Mouse (Mus musculus) kidney, embryonic 14.5 days (tissue): ENCODE results near the gene Gpn3. TPM values are rescaled to one million over a fixed set of nuclear protein-coding genes. Genes with fewer than 3 reads are reported as not detected.

ENCODE experiments used
- ATAC-seq: fragments of 200-750 bp; cut with Nextera tagmentation; 2 replicates; pipeline ENCODE4 v1.8.0; 2017; ENCODE audit warnings: moderate number of reproducible peaks, mild to moderate bottlenecking, moderate TSS enrichment, moderate library complexity; ENCODE audit not compliant: low FRiP score, low TSS enrichment
- H3K27ac ChIP-seq: fragments of 300-500 bp; sonication (generic); 2 replicates; pipeline ENCODE4 v1.5.1; 2014; ENCODE audit warnings: low read depth, mild to moderate bottlenecking, low read length, moderate library complexity, mixed read lengths
- H3K27me3 ChIP-seq: fragments of 300-500 bp; sonication (generic); 2 replicates; pipeline ENCODE4 v1.6.1; 2014; ENCODE audit warnings: mild to moderate bottlenecking, low read length; ENCODE audit not compliant: control insufficient read depth, insufficient read depth
- H3K36me3 ChIP-seq: fragments of 300-500 bp; sonication (generic); 2 replicates; pipeline ENCODE4 v1.6.1; 2014; ENCODE audit warnings: low read length, mixed read lengths; ENCODE audit not compliant: control insufficient read depth, insufficient read depth
- H3K4me1 ChIP-seq: fragments of 300-500 bp; sonication (generic); 2 replicates; pipeline ENCODE4 v1.6.1; 2014; ENCODE audit warnings: low read length, mixed read lengths; ENCODE audit not compliant: control insufficient read depth, insufficient read depth
- H3K4me2 ChIP-seq: fragments of 300-500 bp; sonication (generic); replicated peaks from 2 replicates; pipeline ENCODE4 v1.6.1; 2014; ENCODE audit warnings: low read depth, mild to moderate bottlenecking, low read length
- H3K4me3 ChIP-seq: fragments of 300-500 bp; sonication (generic); 2 replicates; pipeline ENCODE4 v1.5.1; 2014; ENCODE audit warnings: mild to moderate bottlenecking, low read length
- H3K9ac ChIP-seq: fragments of 300-500 bp; sonication (generic); 2 replicates; pipeline ENCODE4 v1.6.1; 2014; ENCODE audit warnings: low read depth, mild to moderate bottlenecking, low read length, moderate library complexity
- H3K9me3 ChIP-seq: fragments of 300-500 bp; sonication (generic); 2 replicates; pipeline ENCODE4 v1.6.1; 2016; ENCODE audit warnings: low read length; ENCODE audit not compliant: control insufficient read depth
- WGBS: fragments of 180-500 bp; shearing (Covaris S2); extraction: QIAGEN DNeasy Blood & Tissue Kit; methylation state at CpG from one replicate; pipeline ENCODE4 v1.1.7; 2014; 5-methylcytosine and 5-hydroxymethylcytosine counted together
- polyA plus RNA-seq: library from polyadenylated mRNA; unstranded; fragments of >200 nt; fragmentation: Nextera tagmentation; extraction: Ambion mirVana; gene quantifications from 2 replicates; pipeline ENCODE4 v1.2.1, GENCODE M21; 2014

The Gpn3 gene
- polyA plus RNA-seq, 1 experiment from 2014 or later: 82.6 TPM

GRCm38 (mm10) chr5:122378171-122378570 lies 6.5 kb downstream of the Gpn3 start:
- Histone ChIP-seq H3K27ac (no peak overlapping the region), H3K4me2 (no peak overlapping the region), H3K4me1 (peaks cover 4% of the 10 kb centered on the region), H3K36me3 (peaks cover 50% of the 10 kb centered on the region), H3K9ac (no peak overlapping the region), H3K4me3 (no peak overlapping the region), H3K27me3 (no peaks in the 10 kb centered on the region), H3K9me3 (no peaks in the 10 kb centered on the region)
- ATAC-seq: no peak
- WGBS: 96% methylated on average over 12 of the region's 12 CpGs

GRCm38 (mm10) chr5:122379374-122380155 lies 7.9 kb downstream of the Gpn3 start:
- no peak overlapping the region for H3K9ac ChIP-seq
- H3K4me1 ChIP-seq: no peaks in the 10 kb centered on the region
- peak; percentile 78 for ATAC-seq
- WGBS: 56% methylated on average over 11 of the region's 11 CpGs
- H3K9me3 ChIP-seq: no peaks in the 10 kb centered on the region
- no peak overlapping the region for H3K4me3 ChIP-seq
- H3K36me3 ChIP-seq: peaks cover 49% of the 10 kb centered on the region
- no peak overlapping the region for H3K4me2 ChIP-seq
- no peak overlapping the region for H3K27ac ChIP-seq
- no peaks in the 10 kb centered on the region for H3K27me3 ChIP-seq

GRCm38 (mm10) chr5:122390006-122390405 lies 18.3 kb downstream of the Gpn3 start:
- no peaks in the 10 kb centered on the region for H3K9me3 ChIP-seq
- no peak overlapping the region for H3K27ac ChIP-seq
- WGBS: 91% methylated on average over 5 of the region's 5 CpGs
- no peak overlapping the region for H3K4me2 ChIP-seq
- no peak overlapping the region for H3K4me3 ChIP-seq
- H3K9ac ChIP-seq: no peak overlapping the region
- H3K27me3 ChIP-seq: no peaks in the 10 kb centered on the region
- peaks cover 7% of the 10 kb centered on the region; the same call in 1 of the 2 replicates for H3K4me1 ChIP-seq
- no peak for ATAC-seq
- 0 out of 2 replicates have a peak, but pooled peaks cover 3% of the 10 kb centered on the region for H3K36me3 ChIP-seq

- H3K4me3 ChIP-seq: no peak overlapping the region
- ATAC-seq: no peak
- H3K27ac ChIP-seq: no peak overlapping the region
- H3K4me1 ChIP-seq: peaks cover 7% of the 10 kb centered on the region; the same call in 1 of the 2 replicates
- no peak overlapping the region for H3K9ac ChIP-seq
- no peaks in the 10 kb centered on the region for H3K27me3 ChIP-seq
- H3K36me3 ChIP-seq: 0 out of 2 replicates have a peak, but pooled peaks cover 3% of the 10 kb centered on the region
- no peaks in the 10 kb centered on the region for H3K9me3 ChIP-seq
- H3K4me2 ChIP-seq: no peak overlapping the region
Observed at GRCm38 (mm10) chr5:122390671-122391070, 19.0 kb downstream of the Gpn3 start.

GRCm38 (mm10) chr5:122391178-122391785 lies 19.6 kb downstream of the Gpn3 start:
- Histone ChIP-seq H3K4me3 (peak overlapping the region; percentile 88), H3K4me2 (peak overlapping the region; percentile 79), H3K36me3 (0 out of 2 replicates have a peak, but pooled peaks cover 3% of the 10 kb centered on the region), H3K27ac (no peak overlapping the region), H3K9ac (no peak overlapping the region), H3K27me3 (no peaks in the 10 kb centered on the region), H3K4me1 (peaks cover 7% of the 10 kb centered on the region; the same call in 1 of the 2 replicates), H3K9me3 (no peaks in the 10 kb centered on the region)
- WGBS: 54% methylated on average over 15 of the region's 16 CpGs
- no peak for ATAC-seq

- peaks cover 6% of the 10 kb centered on the region for H3K36me3 ChIP-seq
- no peaks in the 10 kb centered on the region for H3K27me3 ChIP-seq
- H3K9me3 ChIP-seq: no peaks in the 10 kb centered on the region
- peak; percentile 81 for ATAC-seq
- peak within 1 kb of the TSS; percentile 89 for H3K9ac ChIP-seq
- WGBS: under 1% methylated on average over 39 of the region's 39 CpGs
- peak within 1 kb of the TSS; percentile 88 for H3K4me3 ChIP-seq
- peak within 1 kb of the TSS; percentile 42; the same call in 1 of the 2 replicates for H3K27ac ChIP-seq
- peak within 1 kb of the TSS; percentile 79 for H3K4me2 ChIP-seq
- H3K4me1 ChIP-seq: peaks cover 7% of the 10 kb centered on the region; the same call in 1 of the 2 replicates
Observed at GRCm38 (mm10) chr5:122391786-122392180, 20.1 kb downstream of the Gpn3 start, which contains the start of gene Arpc3. Gene Arpc3, plus strand, starts transcription at chr5:122391878.

- peak; percentile 80 for ATAC-seq
- peak overlapping the region; percentile 79 for H3K4me2 ChIP-seq
- peak overlapping the region; percentile 89 for H3K9ac ChIP-seq
- WGBS: 14% methylated on average over 19 of the region's 19 CpGs
- H3K4me3 ChIP-seq: peak overlapping the region; percentile 88
- peaks cover 13% of the 10 kb centered on the region for H3K36me3 ChIP-seq
- H3K27me3 ChIP-seq: no peaks in the 10 kb centered on the region
- no peaks in the 10 kb centered on the region for H3K9me3 ChIP-seq
- peaks cover 7% of the 10 kb centered on the region; the same call in 1 of the 2 replicates for H3K4me1 ChIP-seq
- peak overlapping the region; percentile 42; the same call in 1 of the 2 replicates for H3K27ac ChIP-seq
Observed at GRCm38 (mm10) chr5:122392227-122393004, 20.7 kb downstream of the Gpn3 start.

GRCm38 (mm10) chr5:122393887-122394286 lies 22.2 kb downstream of the Gpn3 start:
- Histone ChIP-seq H3K9ac (no peak overlapping the region), H3K36me3 (peaks cover 23% of the 10 kb centered on the region), H3K27ac (no peak overlapping the region), H3K9me3 (no peaks in the 10 kb centered on the region), H3K4me3 (no peak overlapping the region), H3K27me3 (no peaks in the 10 kb centered on the region), H3K4me2 (no peak overlapping the region), H3K4me1 (peaks cover 7% of the 10 kb centered on the region; the same call in 1 of the 2 replicates)
- 59% methylated on average over 2 of the region's 2 CpGs for WGBS
- ATAC-seq: no peak
